In genomic region chr6:71632829-71633662, GRCm38 (mm10) we compare ENCODE assay signal across 8 mouse cellular contexts. TPM values are rescaled to one million over a fixed set of nuclear protein-coding genes. Genes with fewer than 3 reads are reported as not detected.
DNase-seq lines count a peak whose midpoint lies in the region; ATAC-seq and TF ChIP-seq lines count a peak whose summit lies in the region.

Gene Kdm3a, minus strand, starts transcription at chr6:71632990.

- DNase-seq in Patski (ENCODE audit: low read depth, low spot score): peak; percentile 97
- DNase-seq in cerebellum, postnatal 14 days: peak; percentile 99
- peak; percentile 98 to 99 for DNase-seq in frontal cortex, postnatal 14 days (ENCODE audit: low spot score in 2 of 2)
- peak; percentile 93 to 96 for DNase-seq in layer of hippocampus, postnatal 25 days (ENCODE audit: extremely low spot score in 1 of 2, low spot score in 1 of 2)
- DNase-seq in lung, postnatal 25 days (ENCODE audit: low spot score): peak; percentile 98
- DNase-seq in retina, embryonic 14.5 days (ENCODE audit: low spot score): peak; percentile 99
- peak; percentile 99 for DNase-seq in thymus, postnatal 4 days

- H3K27me3 ChIP-seq in Patski: peaks cover 28% of the 10 kb centered on the region
- H3K27me3 ChIP-seq in hindbrain, embryonic 13.5 days: peaks cover 13% of the 10 kb centered on the region

- no peaks in the 10 kb centered on the region for H3K9me3 ChIP-seq in hindbrain, embryonic 13.5 days

- ATAC-seq in Patski: peak; percentile 98
- ATAC-seq in hindbrain, embryonic 13.5 days (ENCODE audit: low FRiP score): peak; percentile 97

- H3K27ac ChIP-seq in hindbrain, embryonic 13.5 days: peak within 1 kb of the TSS; percentile 100

- peak; percentile 68 for TF ChIP-seq CTCF in Patski (IDR thresholded peaks at IDR 0.05)

- H3K4me2 ChIP-seq in hindbrain, embryonic 13.5 days: peak within 1 kb of the TSS; percentile 78

- H3K9ac ChIP-seq in hindbrain, embryonic 13.5 days: peak within 1 kb of the TSS; percentile 86

- POLR2A ChIA-PET in Patski (lab: Charles Lee): no interaction called here

- in situ Hi-C loops in Patski (cut with MboI; ENCODE audit: low pct_unique_long_range_greater_than_20kb): loop anchor here (5.0 kb wide), 1 partner anchor 174 kb away; no protein-coding TSS in a partner anchor

- under 1% methylated on average over 62 of the region's 63 CpGs for WGBS in hindbrain, embryonic 13.5 days

- H3K4me3 ChIP-seq in hindbrain, embryonic 13.5 days: peak within 1 kb of the TSS; percentile 83

- H3K4me1 ChIP-seq in hindbrain, embryonic 13.5 days (replicated peaks): peaks cover 30% of the 10 kb centered on the region

- H3K36me3 ChIP-seq in hindbrain, embryonic 13.5 days: peaks cover 13% of the 10 kb centered on the region

- CTCF ChIA-PET in Patski (lab: Charles Lee): no interaction called here

RNA-seq across cellular contexts. Expression of gene Kdm3a, which starts in this region (rescaled TPM):
- 53.5 TPM for polyA plus RNA-seq in Patski (2021)
- 52.0 and 54.3 TPM in 2 replicates for polyA plus RNA-seq in hindbrain, embryonic 13.5 days (2015; fragmentation: Nextera tagmentation; extraction: Ambion mirVana)
- 10 to 100 TPM; 35.1 to 38.5 TPM for total RNA-seq in layer of hippocampus, postnatal 25 days (2021)

Comparison
In these comparisons a context has a peak if more than half of its experiments do, and no peak if none do; other contexts are left out.
1. Peak in every context shown above with its lines: DNase-seq, ATAC-seq, H3K4me3 ChIP-seq and H3K27ac ChIP-seq.